Mouse (Mus musculus): ENCODE measurements around the gene Rhbdl2. TPM values are rescaled to one million over a fixed set of nuclear protein-coding genes. Genes with fewer than 3 reads are reported as not detected.

Rhbdl2 gene
- polyA plus RNA-seq (2014; fragmentation: Illumina TruSeq; extraction: RNeasy Lipid Tissue Mini Kit (QIAGEN cat#74804); ENCODE audit: low replicate concordance) = 18.0 TPM

DNA sequence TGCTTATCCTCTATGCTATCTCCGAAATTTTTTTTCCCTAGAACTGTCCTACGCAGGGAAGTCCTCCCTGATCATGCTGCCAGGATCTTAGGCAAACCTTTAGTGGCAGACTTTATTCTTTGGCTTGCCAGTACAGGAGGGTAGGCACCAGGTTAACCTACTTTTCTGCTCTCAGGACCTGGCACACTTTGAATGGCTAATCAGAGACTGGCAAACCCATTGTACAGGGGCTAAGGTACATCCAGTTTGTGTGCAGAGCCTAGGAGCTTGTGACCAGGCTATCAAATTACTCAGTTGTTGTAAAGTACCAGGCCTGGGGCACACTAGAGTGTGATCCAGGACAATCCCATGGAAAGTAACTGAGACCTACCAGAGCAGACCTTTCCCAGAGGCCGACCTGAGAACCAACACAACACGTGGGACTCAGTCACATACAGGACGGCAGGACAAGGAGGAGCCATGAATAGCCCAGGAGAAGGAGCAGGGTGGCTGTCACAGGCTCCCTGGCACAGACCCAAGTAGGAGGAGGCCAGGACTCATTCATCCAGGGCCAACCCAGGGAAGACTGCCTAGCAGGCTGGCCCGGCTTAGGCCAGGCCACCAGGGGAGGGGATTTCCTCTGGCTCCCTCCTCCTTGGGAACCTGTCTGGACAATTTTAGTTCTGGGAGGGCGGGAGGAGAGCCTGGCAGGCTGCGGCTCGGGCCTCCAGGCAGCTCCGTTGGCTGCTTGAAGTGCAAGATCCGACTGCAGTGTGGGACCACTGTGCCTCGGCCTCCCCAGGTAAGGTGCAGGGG is at the start of gene Rhbdl2:
Gene Rhbdl2 (plus strand): TSS at position 684 of the 795 bp plus-strand sequence.

DNA sequence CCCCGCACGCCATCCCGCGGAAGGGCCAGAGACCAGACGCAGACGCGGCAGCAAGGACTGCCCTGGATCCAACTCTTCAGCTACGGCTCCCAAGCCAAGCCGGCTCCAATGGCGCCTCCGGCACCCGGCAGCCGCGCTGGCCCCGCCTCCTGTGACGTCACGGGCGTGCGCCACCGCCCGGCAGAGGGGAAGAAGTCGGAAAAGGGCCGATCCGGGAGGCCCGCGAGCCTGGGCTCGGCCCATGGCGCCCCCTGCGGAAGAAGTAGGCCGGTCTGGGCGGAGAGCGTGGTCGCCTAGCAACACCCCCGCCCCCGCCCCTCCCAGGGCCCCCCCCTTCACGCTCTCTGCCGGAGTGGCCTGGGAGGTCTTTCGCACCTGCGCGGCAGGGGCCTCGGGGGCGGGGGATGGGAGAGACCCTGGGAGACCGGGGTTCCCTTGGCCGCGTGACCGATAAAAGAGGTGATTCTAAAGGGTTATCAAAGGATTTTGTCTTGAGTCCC is 37.5 kb upstream of the Rhbdl2 start, which contains the start of gene Akirin1:
Gene Akirin1 (minus strand): TSS at position 194 of the 500 bp plus-strand sequence.

DNA sequence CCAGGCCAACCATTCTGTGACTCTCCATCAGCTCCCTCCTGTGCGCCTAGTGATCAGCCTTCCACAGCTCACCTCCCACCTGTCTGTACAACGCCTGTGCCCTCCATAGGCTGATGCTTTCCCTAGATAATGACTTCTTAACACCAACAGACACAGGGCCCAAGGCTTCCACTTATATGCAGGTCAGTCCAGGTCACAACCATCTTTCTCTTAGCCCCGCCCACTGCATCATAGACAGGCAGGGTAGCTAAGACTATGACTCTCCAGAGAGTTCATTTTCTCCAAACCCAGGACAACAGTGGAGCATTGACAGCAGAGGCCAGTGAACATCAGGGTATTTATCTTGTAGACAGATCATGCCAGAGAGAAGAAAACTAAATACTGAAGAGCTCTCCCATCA is 71.7 kb downstream of the Rhbdl2 start, which contains the start of gene 4933427I04Rik:
Gene 4933427I04Rik (plus strand): TSS at position 301 of the 400 bp plus-strand sequence.

Other genes starting within 250 kb of the Rhbdl2 start
- 83.5 TPM for gene Macf1, start 103.5 kb upstream of the Rhbdl2 start, polyA plus RNA-seq (2014; fragmentation: Illumina TruSeq; extraction: RNeasy Lipid Tissue Mini Kit (QIAGEN cat#74804); ENCODE audit: low replicate concordance)
- gene Ndufs5, start 69.7 kb upstream of the Rhbdl2 start, polyA plus RNA-seq (2014; fragmentation: Illumina TruSeq; extraction: RNeasy Lipid Tissue Mini Kit (QIAGEN cat#74804); ENCODE audit: low replicate concordance) = 7.4 TPM
- 107 TPM for gene Akirin1, start 37.5 kb upstream of the Rhbdl2 start, polyA plus RNA-seq (2014; fragmentation: Illumina TruSeq; extraction: RNeasy Lipid Tissue Mini Kit (QIAGEN cat#74804); ENCODE audit: low replicate concordance)
- not detected for gene 4933427I04Rik, start 71.8 kb downstream of the Rhbdl2 start, polyA plus RNA-seq (2014; fragmentation: Illumina TruSeq; extraction: RNeasy Lipid Tissue Mini Kit (QIAGEN cat#74804); ENCODE audit: low replicate concordance)
- gene Mycbp, start 117.0 kb downstream of the Rhbdl2 start, polyA plus RNA-seq (2014; fragmentation: Illumina TruSeq; extraction: RNeasy Lipid Tissue Mini Kit (QIAGEN cat#74804); ENCODE audit: low replicate concordance) = 78.8 TPM
- gene Rragc, start 129.6 kb downstream of the Rhbdl2 start, polyA plus RNA-seq (2014; fragmentation: Illumina TruSeq; extraction: RNeasy Lipid Tissue Mini Kit (QIAGEN cat#74804); ENCODE audit: low replicate concordance) = 203 TPM
- not detected for gene 4930535I16Rik, start 130.1 kb downstream of the Rhbdl2 start, polyA plus RNA-seq (2014; fragmentation: Illumina TruSeq; extraction: RNeasy Lipid Tissue Mini Kit (QIAGEN cat#74804); ENCODE audit: low replicate concordance)